Mouse (Mus musculus) forebrain, embryonic 15.5 days (tissue): ENCODE results near the gene Fam160a1. TPM values are rescaled to one million over a fixed set of nuclear protein-coding genes. Genes with fewer than 3 reads are reported as not detected.
A peak's percentile ranks its signal among the peaks of the same experiment; 100 is the strongest.

Source experiments
- ATAC-seq: fragments of 200-750 bp; cut with Nextera tagmentation; replicated peaks from 2 replicates; pipeline ENCODE4 v1.8.0; 2017; ENCODE audit warnings: mild to moderate bottlenecking, moderate TSS enrichment, moderate library complexity
- H3K27ac ChIP-seq: fragments of 300-500 bp; sonication (generic); replicated peaks from 2 replicates; pipeline ENCODE4 v1.5.1; 2015; ENCODE audit warnings: mild to moderate bottlenecking, inconsistent platforms
- H3K27me3 ChIP-seq: fragments of 300-500 bp; sonication (generic); 2 replicates; pipeline ENCODE4 v1.6.1; 2015; ENCODE audit warnings: inconsistent platforms
- H3K36me3 ChIP-seq: fragments of 300-500 bp; sonication (generic); 2 replicates; pipeline ENCODE4 v1.6.1; 2015; ENCODE audit warnings: mild to moderate bottlenecking, inconsistent platforms
- H3K4me1 ChIP-seq: fragments of 300-500 bp; sonication (generic); 2 replicates; pipeline ENCODE4 v1.6.1; 2015; ENCODE audit warnings: inconsistent platforms
- H3K4me2 ChIP-seq: fragments of 300-500 bp; sonication (generic); replicated peaks from 2 replicates; pipeline ENCODE4 v1.6.1; 2015; ENCODE audit warnings: mild to moderate bottlenecking, inconsistent platforms
- H3K4me3 ChIP-seq: fragments of 300-500 bp; sonication (generic); 2 replicates; pipeline ENCODE4 v1.5.1; 2015; ENCODE audit warnings: mild to moderate bottlenecking, inconsistent platforms
- H3K9ac ChIP-seq: fragments of 300-500 bp; sonication (generic); replicated peaks from 2 replicates; pipeline ENCODE4 v1.6.1; 2015; ENCODE audit warnings: mild to moderate bottlenecking, inconsistent platforms
- H3K9me3 ChIP-seq: fragments of 300-500 bp; sonication (generic); 2 replicates; pipeline ENCODE4 v1.6.1; 2016; ENCODE audit warnings: inconsistent platforms
- WGBS: fragments of 180-500 bp; shearing (Covaris S2); methylation state at CpG from one replicate; pipeline ENCODE4 v1.1.7; 2015; ENCODE audit warnings: mixed read lengths; 5-methylcytosine and 5-hydroxymethylcytosine counted together
- polyA plus RNA-seq: library from polyadenylated mRNA; unstranded; fragments of >200 nt; fragmentation: Nextera tagmentation; extraction: Ambion mirVana; gene quantifications from 2 replicates; pipeline ENCODE4 v1.2.1, GENCODE M21; 2015

Gene Fam160a1
- polyA plus RNA-seq, result 1.0 and 1.5 TPM in 2 replicates

DNA sequence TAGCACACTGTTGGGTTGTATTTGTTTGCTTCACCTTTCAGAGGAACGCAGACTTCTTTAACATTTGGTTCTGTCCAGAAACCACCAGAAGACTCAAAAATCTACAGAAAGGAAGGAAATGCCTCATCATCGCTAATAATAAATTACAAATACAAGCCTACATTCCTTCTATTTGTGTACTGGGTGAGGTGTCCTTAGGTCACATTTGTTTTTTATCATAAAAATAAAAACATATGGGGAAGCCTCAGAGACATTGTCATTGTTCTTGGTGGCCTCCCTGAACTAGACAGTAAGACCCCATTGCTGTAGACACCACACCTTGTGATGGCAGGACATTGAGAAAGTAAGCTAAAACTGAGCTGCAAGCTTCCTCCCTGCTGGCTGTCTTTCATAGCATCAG lies at the start of gene Fam160a1:
Gene Fam160a1, minus strand, starts transcription at position 101 of the 400 bp plus-strand sequence.
- Histone ChIP-seq H3K27me3 (no peaks in the 10 kb centered on the region), H3K9ac (no peak within 1 kb of the TSS), H3K4me3 (no peak within 1 kb of the TSS), H3K4me1 (no peaks in the 10 kb centered on the region), H3K4me2 (no peak within 1 kb of the TSS), H3K9me3 (no peaks in the 10 kb centered on the region), H3K36me3 (no peaks in the 10 kb centered on the region), H3K27ac (no peak within 1 kb of the TSS)
- ATAC-seq, result no peak
- WGBS, result 100% methylated on average over 2 of the region's 2 CpGs

DNA sequence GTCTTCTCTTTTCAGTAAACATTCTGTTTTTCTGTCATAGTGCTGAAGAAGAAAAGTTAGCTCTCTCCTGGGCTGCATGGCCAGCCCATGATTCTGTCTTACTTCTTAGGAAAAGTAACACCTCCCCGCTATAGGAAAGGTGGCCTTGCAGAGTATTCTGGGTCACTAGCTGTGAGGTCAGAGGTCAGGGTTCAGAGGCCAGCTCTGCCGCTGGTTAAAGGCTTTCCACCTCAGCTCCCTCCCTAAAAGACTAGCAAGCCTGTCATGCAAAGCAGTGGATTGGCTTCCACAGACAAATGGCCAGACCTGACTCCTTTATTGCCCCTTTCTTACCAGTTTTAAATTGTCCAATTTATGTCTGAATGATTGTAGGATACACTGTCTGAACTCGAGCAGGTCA lies 46.9 kb upstream of the Fam160a1 start:
- 32% methylated on average over 3 of the region's 3 CpGs for WGBS
- H3K9me3 ChIP-seq, result no peaks in the 10 kb centered on the region
- H3K4me3 ChIP-seq, result no peak overlapping the region
- H3K27me3 ChIP-seq, result no peaks in the 10 kb centered on the region
- no peak overlapping the region for H3K27ac ChIP-seq
- ATAC-seq, result no peak
- H3K4me2 ChIP-seq, result no peak overlapping the region
- no peak overlapping the region for H3K9ac ChIP-seq
- no peaks in the 10 kb centered on the region for H3K4me1 ChIP-seq
- no peaks in the 10 kb centered on the region for H3K36me3 ChIP-seq

DNA sequence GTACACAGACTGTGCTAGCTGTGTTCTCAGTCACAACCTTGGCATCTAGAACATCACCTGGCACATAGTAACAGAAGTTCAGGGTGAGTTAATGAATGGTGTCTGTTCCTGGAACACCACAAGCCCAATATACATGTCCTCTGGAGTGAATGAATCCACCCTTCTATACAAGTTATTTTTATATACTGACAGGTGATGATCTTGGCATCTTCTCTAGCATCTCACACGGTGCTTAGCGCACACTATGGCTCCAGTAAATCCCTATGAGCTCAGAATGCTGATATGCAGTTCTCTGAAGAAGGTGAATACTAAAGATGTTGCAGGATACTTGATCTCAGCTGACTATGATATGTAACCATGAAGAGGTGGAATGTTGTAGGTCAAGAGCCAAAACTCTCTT lies 45.8 kb upstream of the Fam160a1 start:
- Histone ChIP-seq H3K4me3 (no peak overlapping the region), H3K9me3 (no peaks in the 10 kb centered on the region), H3K36me3 (no peaks in the 10 kb centered on the region), H3K27ac (no peak overlapping the region), H3K27me3 (no peaks in the 10 kb centered on the region), H3K9ac (no peak overlapping the region), H3K4me1 (no peaks in the 10 kb centered on the region), H3K4me2 (no peak overlapping the region)
- WGBS, result 88% methylated on average over 2 of the region's 2 CpGs
- ATAC-seq, result no peak

GRCm38 (mm10) chr3:85860996-85861395 lies 43.9 kb upstream of the Fam160a1 start:
- Histone ChIP-seq H3K27ac (no peak overlapping the region), H3K9ac (no peak overlapping the region), H3K27me3 (no peaks in the 10 kb centered on the region), H3K4me1 (peaks cover under 1% of the 10 kb centered on the region; the same call in 1 of the 2 replicates), H3K9me3 (no peaks in the 10 kb centered on the region), H3K4me2 (no peak overlapping the region), H3K36me3 (no peaks in the 10 kb centered on the region), H3K4me3 (no peak overlapping the region)
- no peak for ATAC-seq
- 90% methylated on average over 5 of the region's 5 CpGs for WGBS

DNA sequence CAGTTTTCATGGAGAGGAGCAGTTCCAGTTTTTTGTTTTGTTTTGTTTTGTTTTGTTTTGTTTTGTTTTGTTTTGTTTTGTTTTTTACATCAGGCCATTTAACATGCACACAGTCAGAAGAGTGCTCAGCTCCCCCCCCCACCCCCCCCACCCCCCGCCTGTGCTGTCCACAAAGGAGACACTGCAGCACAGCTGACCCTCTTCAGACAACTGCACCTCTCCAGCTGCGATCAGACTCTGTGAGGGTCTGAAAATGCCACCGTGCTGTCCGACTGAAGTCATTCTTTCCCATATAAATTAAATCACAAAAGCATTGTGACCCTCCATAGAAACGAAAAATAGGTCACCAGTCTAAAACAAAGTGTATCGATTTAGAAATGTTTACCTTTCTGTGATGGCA lies 42.2 kb upstream of the Fam160a1 start:
- no peak for ATAC-seq
- Histone ChIP-seq H3K4me1 (peaks cover 15% of the 10 kb centered on the region), H3K4me2 (no peak overlapping the region), H3K9me3 (no peaks in the 10 kb centered on the region), H3K27me3 (no peaks in the 10 kb centered on the region), H3K4me3 (no peak overlapping the region), H3K36me3 (no peaks in the 10 kb centered on the region), H3K27ac (no peak overlapping the region), H3K9ac (no peak overlapping the region)
- WGBS, result 55% methylated on average over 6 of the region's 6 CpGs

GRCm38 (mm10) chr3:85858140-85859135 lies 41.3 kb upstream of the Fam160a1 start:
- WGBS, result 71% methylated on average over 11 of the region's 11 CpGs
- Histone ChIP-seq H3K9ac (no peak overlapping the region), H3K9me3 (no peaks in the 10 kb centered on the region), H3K36me3 (no peaks in the 10 kb centered on the region), H3K27ac (no peak overlapping the region), H3K4me3 (no peak overlapping the region), H3K4me2 (no peak overlapping the region), H3K27me3 (no peaks in the 10 kb centered on the region), H3K4me1 (peaks cover 17% of the 10 kb centered on the region)
- ATAC-seq, result no peak

DNA sequence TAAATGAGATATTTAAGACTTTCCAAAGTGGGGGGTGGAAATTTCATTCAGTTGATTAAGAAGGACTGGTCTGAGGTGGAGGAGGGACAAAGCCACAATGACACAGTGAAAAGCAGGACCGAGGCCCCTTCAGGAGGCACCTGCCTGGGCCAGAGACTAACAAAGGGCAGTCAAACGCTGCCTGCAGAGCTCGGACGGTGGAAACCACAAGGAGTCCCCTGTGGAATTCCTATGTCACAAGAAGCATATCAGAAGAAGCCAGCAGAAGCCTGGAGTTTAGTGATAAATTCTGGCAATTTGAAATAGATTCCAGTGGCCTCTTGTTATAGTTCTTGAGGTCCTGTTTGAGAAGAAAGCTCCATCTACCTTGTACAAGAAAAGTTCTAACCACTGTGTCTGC lies 40.0 kb upstream of the Fam160a1 start:
- H3K4me3 ChIP-seq, result no peak overlapping the region
- no peaks in the 10 kb centered on the region for H3K27me3 ChIP-seq
- ATAC-seq, result no peak
- no peak overlapping the region for H3K4me2 ChIP-seq
- no peaks in the 10 kb centered on the region for H3K36me3 ChIP-seq
- WGBS, result 12% methylated on average over 4 of the region's 4 CpGs
- H3K9ac ChIP-seq, result no peak overlapping the region
- H3K27ac ChIP-seq, result no peak overlapping the region
- H3K4me1 ChIP-seq, result peaks cover 17% of the 10 kb centered on the region
- H3K9me3 ChIP-seq, result no peaks in the 10 kb centered on the region

DNA sequence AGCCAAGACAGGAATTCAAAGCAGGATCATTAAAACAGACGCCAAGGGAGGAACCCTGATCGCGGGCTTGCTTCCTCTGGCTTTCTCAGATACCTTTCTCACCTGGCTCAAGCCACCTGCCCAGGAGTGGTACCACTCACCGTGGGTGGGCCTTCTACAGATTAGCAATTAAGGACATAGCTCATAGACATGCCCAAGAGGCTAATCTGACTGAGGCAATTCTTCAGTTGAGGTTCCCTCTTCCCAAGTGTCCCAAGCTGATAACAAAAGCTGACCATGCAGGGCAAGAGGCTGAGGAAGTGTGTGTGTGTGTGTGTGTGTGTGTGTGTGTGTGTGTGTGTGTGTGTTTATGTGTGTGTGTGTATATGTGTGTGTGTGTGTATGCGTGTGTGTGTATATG lies 38.9 kb upstream of the Fam160a1 start:
- Histone ChIP-seq H3K4me3 (no peak overlapping the region), H3K27me3 (no peaks in the 10 kb centered on the region), H3K9me3 (no peaks in the 10 kb centered on the region), H3K4me1 (peaks cover 17% of the 10 kb centered on the region), H3K27ac (peak overlapping the region; percentile 53), H3K36me3 (no peaks in the 10 kb centered on the region), H3K9ac (no peak overlapping the region), H3K4me2 (no peak overlapping the region)
- ATAC-seq, result no peak
- WGBS, result 62% methylated on average over 5 of the region's 5 CpGs

GRCm38 (mm10) chr3:85855043-85855442 lies 38.0 kb upstream of the Fam160a1 start:
- 28% methylated on average over 3 of the region's 3 CpGs for WGBS
- Histone ChIP-seq H3K9ac (no peak overlapping the region), H3K4me2 (no peak overlapping the region), H3K27me3 (no peaks in the 10 kb centered on the region), H3K27ac (peak overlapping the region; percentile 62), H3K36me3 (no peaks in the 10 kb centered on the region), H3K9me3 (no peaks in the 10 kb centered on the region), H3K4me3 (no peak overlapping the region), H3K4me1 (peaks cover 17% of the 10 kb centered on the region)
- 0 out of 2 replicates have a peak, but pooled peaks have one; percentile 38 for ATAC-seq

DNA sequence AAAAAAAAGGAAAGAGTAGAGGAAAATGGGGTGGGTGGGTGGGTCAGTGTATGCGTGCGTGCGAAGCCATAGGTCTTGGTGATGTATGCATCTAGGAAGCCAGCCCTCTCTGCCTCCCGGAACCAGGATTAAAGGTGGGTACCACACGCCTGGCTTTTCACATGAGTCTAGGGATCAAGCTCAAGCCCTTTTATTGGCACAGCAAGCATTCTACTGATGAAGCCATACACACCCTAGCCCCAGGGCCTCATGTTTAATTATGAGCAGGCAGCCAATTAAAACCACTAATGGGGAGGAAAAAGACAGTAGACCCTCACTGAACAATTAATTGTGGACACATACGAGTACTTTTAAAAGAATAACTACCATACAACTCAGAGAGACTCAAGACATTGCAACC lies 37.1 kb upstream of the Fam160a1 start:
- no peaks in the 10 kb centered on the region for H3K9me3 ChIP-seq
- H3K36me3 ChIP-seq, result no peaks in the 10 kb centered on the region
- ATAC-seq, result peak; percentile 68
- H3K27ac ChIP-seq, result peak overlapping the region; percentile 69; the same call in 1 of the 2 replicates
- H3K9ac ChIP-seq, result no peak overlapping the region
- H3K4me1 ChIP-seq, result peaks cover 17% of the 10 kb centered on the region
- 28% methylated on average over 6 of the region's 6 CpGs for WGBS
- H3K4me2 ChIP-seq, result no peak overlapping the region
- no peak overlapping the region for H3K4me3 ChIP-seq
- no peaks in the 10 kb centered on the region for H3K27me3 ChIP-seq

DNA sequence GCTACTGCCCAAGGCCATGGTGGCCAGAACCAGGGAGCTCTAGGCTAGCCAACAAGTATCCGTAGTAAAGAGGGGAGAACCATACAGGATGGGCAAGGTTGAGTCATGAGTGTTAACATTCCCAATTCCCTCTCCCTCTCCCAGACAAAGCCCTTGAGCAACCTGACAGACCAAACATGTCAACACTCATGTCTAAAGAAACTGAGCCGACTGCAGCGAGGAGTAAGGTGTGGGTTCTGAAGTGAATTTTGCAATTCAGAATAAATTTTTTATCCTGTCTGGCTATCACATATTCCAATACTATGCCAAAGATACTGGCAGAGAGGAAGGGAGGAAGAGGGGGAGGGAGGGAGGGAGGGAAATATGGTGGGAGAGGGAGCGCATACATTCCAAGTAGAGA lies 36.6 kb upstream of the Fam160a1 start:
- H3K4me3 ChIP-seq, result no peak overlapping the region
- peak overlapping the region; percentile 64 for H3K27ac ChIP-seq
- peak; percentile 90 for ATAC-seq

DNA sequence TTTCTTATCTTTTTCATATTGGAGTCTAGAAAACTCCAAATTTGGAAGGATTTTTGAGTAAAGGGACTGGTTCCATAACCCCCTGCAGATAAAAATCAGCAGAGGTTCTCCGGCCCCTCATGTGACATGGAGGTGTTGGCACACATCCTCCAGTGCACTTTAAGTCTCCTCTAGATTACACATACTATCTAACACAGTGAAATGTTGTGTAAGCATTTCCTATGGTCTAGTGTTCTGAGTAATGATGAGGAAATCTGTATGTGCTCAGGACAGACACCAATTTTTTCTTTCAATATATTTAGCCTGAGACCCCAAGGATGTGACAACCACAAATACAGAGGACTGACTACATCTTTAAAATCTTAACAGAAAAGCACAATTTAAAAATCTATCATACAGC lies 33.0 kb upstream of the Fam160a1 start:
- no peak overlapping the region for H3K27ac ChIP-seq
- no peak for ATAC-seq
- no peaks in the 10 kb centered on the region for H3K27me3 ChIP-seq
- WGBS, result 94% methylated on average over 1 of the region's 1 CpGs
- H3K36me3 ChIP-seq, result no peaks in the 10 kb centered on the region
- no peaks in the 10 kb centered on the region for H3K9me3 ChIP-seq
- peaks cover 11% of the 10 kb centered on the region; the same call in 1 of the 2 replicates for H3K4me1 ChIP-seq
- H3K9ac ChIP-seq, result no peak overlapping the region
- no peak overlapping the region for H3K4me2 ChIP-seq
- no peak overlapping the region for H3K4me3 ChIP-seq

More for the DNA sequence above, 36.6 kb upstream of the Fam160a1 start:
- Histone ChIP-seq H3K4me1 (peaks cover 17% of the 10 kb centered on the region), H3K4me2 (no peak overlapping the region), H3K9me3 (no peaks in the 10 kb centered on the region), H3K36me3 (no peaks in the 10 kb centered on the region), H3K9ac (no peak overlapping the region), H3K27me3 (no peaks in the 10 kb centered on the region)
- WGBS, result 72% methylated on average over 3 of the region's 4 CpGs
